Mouse (Mus musculus): ENCODE measurements around the gene Chn2. TPM values are rescaled to one million over a fixed set of nuclear protein-coding genes. Genes with fewer than 3 reads are reported as not detected.

Gene Chn2
- polyA plus RNA-seq, 1 experiment from 2014 or later = 20.2 TPM

- Histone ChIP-seq H3K27me3 (replicated peaks; ENCODE audit: control insufficient read depth, insufficient read depth, low read length) (no peaks in the 10 kb centered on the region), H3K4me1 (ENCODE audit: control insufficient read depth, insufficient read depth, low read length) (peaks cover 11% of the 10 kb centered on the region; the same call in 1 of the 2 replicates), H3K9ac (ENCODE audit: low read depth, low read length) (no peak overlapping the region), H3K4me3 (ENCODE audit: low read length) (no peak overlapping the region), H3K27ac (ENCODE audit: low read length) (no peak overlapping the region), H3K9me3 (ENCODE audit: control insufficient read depth, low read length) (no peaks in the 10 kb centered on the region), H3K4me2 (ENCODE audit: low read depth, low read length) (no peak overlapping the region), H3K36me3 (ENCODE audit: control insufficient read depth, insufficient read depth, low read length) (no peaks in the 10 kb centered on the region)
- ATAC-seq = no peak
- 76% methylated on average over 7 of the region's 7 CpGs for WGBS
Observed at GRCm38 (mm10) chr6:54117001-54117591, 77.7 kb downstream of the Chn2 start.

- H3K36me3 ChIP-seq (ENCODE audit: control insufficient read depth, insufficient read depth, low read length) = no peaks in the 10 kb centered on the region
- H3K9me3 ChIP-seq (ENCODE audit: control insufficient read depth, low read length) = no peaks in the 10 kb centered on the region
- H3K27me3 ChIP-seq (replicated peaks; ENCODE audit: control insufficient read depth, insufficient read depth, low read length) = no peaks in the 10 kb centered on the region
- no peak overlapping the region for H3K9ac ChIP-seq (ENCODE audit: low read depth, low read length)
- ATAC-seq = no peak
- H3K4me1 ChIP-seq (ENCODE audit: control insufficient read depth, insufficient read depth, low read length) = peaks cover 9% of the 10 kb centered on the region; the same call in 1 of the 2 replicates
- WGBS = 80% methylated on average over 3 of the region's 3 CpGs
- no peak overlapping the region for H3K4me3 ChIP-seq (ENCODE audit: low read length)
- H3K27ac ChIP-seq (ENCODE audit: low read length) = peak overlapping the region; percentile 70
- no peak overlapping the region for H3K4me2 ChIP-seq (ENCODE audit: low read depth, low read length)
Observed at GRCm38 (mm10) chr6:54118395-54118794, 79.0 kb downstream of the Chn2 start.

- H3K27ac ChIP-seq (ENCODE audit: low read length) = peak overlapping the region; percentile 81
- H3K9ac ChIP-seq (ENCODE audit: low read depth, low read length) = no peak overlapping the region
- no peaks in the 10 kb centered on the region for H3K36me3 ChIP-seq (ENCODE audit: control insufficient read depth, insufficient read depth, low read length)
- H3K4me3 ChIP-seq (ENCODE audit: low read length) = no peak overlapping the region
- H3K27me3 ChIP-seq (replicated peaks; ENCODE audit: control insufficient read depth, insufficient read depth, low read length) = no peaks in the 10 kb centered on the region
- ATAC-seq = peak; percentile 80
- no peak overlapping the region for H3K4me2 ChIP-seq (ENCODE audit: low read depth, low read length)
- 60% methylated on average over 4 of the region's 4 CpGs for WGBS
- no peaks in the 10 kb centered on the region for H3K9me3 ChIP-seq (ENCODE audit: control insufficient read depth, low read length)
- peaks cover 9% of the 10 kb centered on the region; the same call in 1 of the 2 replicates for H3K4me1 ChIP-seq (ENCODE audit: control insufficient read depth, insufficient read depth, low read length)
Observed at GRCm38 (mm10) chr6:54118897-54119296, 79.5 kb downstream of the Chn2 start.

- peak overlapping the region; percentile 81 for H3K27ac ChIP-seq (ENCODE audit: low read length)
- WGBS = 72% methylated on average over 2 of the region's 2 CpGs
- peaks cover 13% of the 10 kb centered on the region; the same call in 1 of the 2 replicates for H3K4me1 ChIP-seq (ENCODE audit: control insufficient read depth, insufficient read depth, low read length)
- no peaks in the 10 kb centered on the region for H3K27me3 ChIP-seq (replicated peaks; ENCODE audit: control insufficient read depth, insufficient read depth, low read length)
- peak overlapping the region; percentile 21 for H3K4me2 ChIP-seq (ENCODE audit: low read depth, low read length)
- H3K4me3 ChIP-seq (ENCODE audit: low read length) = no peak overlapping the region
- no peak overlapping the region for H3K9ac ChIP-seq (ENCODE audit: low read depth, low read length)
- no peaks in the 10 kb centered on the region for H3K9me3 ChIP-seq (ENCODE audit: control insufficient read depth, low read length)
- no peak for ATAC-seq
- H3K36me3 ChIP-seq (ENCODE audit: control insufficient read depth, insufficient read depth, low read length) = no peaks in the 10 kb centered on the region
Observed at GRCm38 (mm10) chr6:54119461-54119860, 80.1 kb downstream of the Chn2 start.

GRCm38 (mm10) chr6:54119885-54120666 is 80.7 kb downstream of the Chn2 start:
- peak overlapping the region; percentile 27; the same call in 1 of the 2 replicates for H3K9ac ChIP-seq (ENCODE audit: low read depth, low read length)
- no peaks in the 10 kb centered on the region for H3K9me3 ChIP-seq (ENCODE audit: control insufficient read depth, low read length)
- H3K4me2 ChIP-seq (ENCODE audit: low read depth, low read length) = peak overlapping the region; percentile 21
- H3K4me3 ChIP-seq (ENCODE audit: low read length) = no peak overlapping the region
- ATAC-seq = peak; percentile 73
- WGBS = 33% methylated on average over 13 of the region's 13 CpGs
- no peaks in the 10 kb centered on the region for H3K27me3 ChIP-seq (replicated peaks; ENCODE audit: control insufficient read depth, insufficient read depth, low read length)
- H3K36me3 ChIP-seq (ENCODE audit: control insufficient read depth, insufficient read depth, low read length) = no peaks in the 10 kb centered on the region
- peak overlapping the region; percentile 81 for H3K27ac ChIP-seq (ENCODE audit: low read length)
- H3K4me1 ChIP-seq (ENCODE audit: control insufficient read depth, insufficient read depth, low read length) = peaks cover 15% of the 10 kb centered on the region

GRCm38 (mm10) chr6:54120889-54121288 is 81.5 kb downstream of the Chn2 start:
- WGBS = 87% methylated on average over 5 of the region's 5 CpGs
- no peak for ATAC-seq
- H3K4me1 ChIP-seq (ENCODE audit: control insufficient read depth, insufficient read depth, low read length) = peaks cover 21% of the 10 kb centered on the region
- H3K4me3 ChIP-seq (ENCODE audit: low read length) = no peak overlapping the region
- H3K27ac ChIP-seq (ENCODE audit: low read length) = peak overlapping the region; percentile 11; the same call in 1 of the 2 replicates
- H3K36me3 ChIP-seq (ENCODE audit: control insufficient read depth, insufficient read depth, low read length) = no peaks in the 10 kb centered on the region
- no peak overlapping the region for H3K4me2 ChIP-seq (ENCODE audit: low read depth, low read length)
- H3K9ac ChIP-seq (ENCODE audit: low read depth, low read length) = no peak overlapping the region
- no peaks in the 10 kb centered on the region for H3K27me3 ChIP-seq (replicated peaks; ENCODE audit: control insufficient read depth, insufficient read depth, low read length)
- no peaks in the 10 kb centered on the region for H3K9me3 ChIP-seq (ENCODE audit: control insufficient read depth, low read length)

- Histone ChIP-seq H3K9ac (ENCODE audit: low read depth, low read length) (no peak overlapping the region), H3K4me3 (ENCODE audit: low read length) (no peak overlapping the region), H3K36me3 (ENCODE audit: control insufficient read depth, insufficient read depth, low read length) (no peaks in the 10 kb centered on the region), H3K4me1 (ENCODE audit: control insufficient read depth, insufficient read depth, low read length) (peaks cover 19% of the 10 kb centered on the region), H3K27me3 (replicated peaks; ENCODE audit: control insufficient read depth, insufficient read depth, low read length) (no peaks in the 10 kb centered on the region), H3K27ac (ENCODE audit: low read length) (peak overlapping the region; percentile 14), H3K4me2 (ENCODE audit: low read depth, low read length) (no peak overlapping the region), H3K9me3 (ENCODE audit: control insufficient read depth, low read length) (no peaks in the 10 kb centered on the region)
- ATAC-seq = peak; percentile 36; the same call in 1 of the 2 replicates
- WGBS = 50% methylated on average over 3 of the region's 3 CpGs
Observed at GRCm38 (mm10) chr6:54124519-54124918, 85.2 kb downstream of the Chn2 start.

- Histone ChIP-seq H3K36me3 (ENCODE audit: control insufficient read depth, insufficient read depth, low read length) (no peaks in the 10 kb centered on the region), H3K9ac (ENCODE audit: low read depth, low read length) (no peak overlapping the region), H3K9me3 (ENCODE audit: control insufficient read depth, low read length) (no peaks in the 10 kb centered on the region), H3K4me2 (ENCODE audit: low read depth, low read length) (no peak overlapping the region), H3K4me3 (ENCODE audit: low read length) (no peak overlapping the region), H3K27ac (ENCODE audit: low read length) (peak overlapping the region; percentile 45), H3K27me3 (replicated peaks; ENCODE audit: control insufficient read depth, insufficient read depth, low read length) (no peaks in the 10 kb centered on the region), H3K4me1 (ENCODE audit: control insufficient read depth, insufficient read depth, low read length) (peaks cover 13% of the 10 kb centered on the region)
- WGBS = 59% methylated on average over 5 of the region's 5 CpGs
- ATAC-seq = peak; percentile 79
Observed at GRCm38 (mm10) chr6:54125536-54125935, 86.2 kb downstream of the Chn2 start.

- no peak overlapping the region for H3K9ac ChIP-seq (ENCODE audit: low read depth, low read length)
- H3K4me3 ChIP-seq (ENCODE audit: low read length) = no peak overlapping the region
- H3K27ac ChIP-seq (ENCODE audit: low read length) = no peak overlapping the region
- no peak for ATAC-seq
- H3K4me2 ChIP-seq (ENCODE audit: low read depth, low read length) = no peak overlapping the region
- no peaks in the 10 kb centered on the region for H3K27me3 ChIP-seq (replicated peaks; ENCODE audit: control insufficient read depth, insufficient read depth, low read length)
- no peaks in the 10 kb centered on the region for H3K9me3 ChIP-seq (ENCODE audit: control insufficient read depth, low read length)
- no peaks in the 10 kb centered on the region for H3K36me3 ChIP-seq (ENCODE audit: control insufficient read depth, insufficient read depth, low read length)
- peaks cover 15% of the 10 kb centered on the region for H3K4me1 ChIP-seq (ENCODE audit: control insufficient read depth, insufficient read depth, low read length)
- WGBS = 82% methylated on average over 9 of the region's 9 CpGs
Observed at GRCm38 (mm10) chr6:54126225-54126992, 87.1 kb downstream of the Chn2 start.
